Mouse (Mus musculus) midbrain, embryonic 10.5 days (tissue): ENCODE measurements around the gene Fasl. TPM values are rescaled to one million over a fixed set of nuclear protein-coding genes. Genes with fewer than 3 reads are reported as not detected.

ENCODE experiments used
- polyA plus RNA-seq: library from polyadenylated mRNA; unstranded; fragments of >200 nt; fragmentation: Nextera tagmentation; extraction: Ambion mirVana; gene quantifications from 2 replicates; pipeline ENCODE4 v1.2.1, GENCODE M21; 2016

Fasl gene
- polyA plus RNA-seq, 1 experiment from 2014 or later: not detected

Other genes with a start within 250 kb of the Fasl start
- 19.0 and 20.8 TPM in 2 replicates for gene Suco, start 88.2 kb upstream of the Fasl start, polyA plus RNA-seq
- 24.2 and 29.5 TPM in 2 replicates for gene Pigc, start 180.7 kb upstream of the Fasl start, polyA plus RNA-seq
- gene 4930558K02Rik, start 191.1 kb upstream of the Fasl start, polyA plus RNA-seq: 0.14 TPM in 1 of 2 replicates, not detected in the other